26 mouse cellular contexts compared by ENCODE assay signal in genomic region chr3:127371774-127372173, GRCm38 (mm10).
DNase-seq lines count a peak whose midpoint lies in the region; ATAC-seq and TF ChIP-seq lines count a peak whose summit lies in the region.
"Had no signal": no experiment of that assay in that cellular context is flagged by ENCODE, and none has a peak within 500 bp of the region (broad histone marks: within the 10 kb centered on the region; RNA-seq: fewer than 3 reads in every experiment).

No protein-coding gene starts in this region.

- H3K4me3 ChIP-seq in heart, adult 2 months = no peak overlapping the region
- H3K4me3 ChIP-seq in heart, embryonic 12.5 days = no peak overlapping the region
- no peak overlapping the region for H3K4me3 ChIP-seq in left cerebral cortex, adult 2 months
- no peak overlapping the region for H3K4me3 ChIP-seq in MEL (ENCODE audit: control insufficient read depth in 1 of 2, insufficient read depth in 1 of 2, low read depth in 2 of 2, low read length in 2 of 2)
- H3K4me3 ChIP-seq in stomach, postnatal 0 days (ENCODE audit: low read depth, low read length) = no peak overlapping the region
- H3K4me3 ChIP-seq in cerebellum, adult 2 months (replicated peaks; ENCODE audit: insufficient read depth, low read depth, low read length) = no peak overlapping the region
- H3K4me3 ChIP-seq: embryonic facial prominence, embryonic 10.5 days; embryonic facial prominence, embryonic 13.5 days; erythroblast, embryonic 14.5 days; forebrain, embryonic 12.5 days; forebrain, embryonic 15.5 days; heart, embryonic 13.5 days; hindbrain, embryonic 13.5 days had no signal

- DNase-seq in heart, adult 2 months = no peak
- no peak for DNase-seq in left cerebral cortex, adult 2 months (ENCODE audit: extremely low spot score in 1 of 2, low spot score in 2 of 2)
- no peak for DNase-seq in left cerebral cortex, adult 11 months (ENCODE audit: low spot score)
- peak; percentile 13 for DNase-seq in MEL (ENCODE audit: low read depth, low spot score)
- no peak for DNase-seq in stomach, postnatal 0 days (ENCODE audit: low spot score)
- no peak for DNase-seq in cerebellum, adult 2 months
- DNase-seq: adrenal gland, postnatal 10 days; adrenal gland, postnatal 36 days; B cell, adult 2 months; cerebellum, adult 11 months; cerebellum, adult 8-10 months; cerebellum, postnatal 10 days; cerebellum, postnatal 36 days; embryo, embryonic 11 days; gastrocnemius, postnatal 14 days had no signal

- H3K79me2 ChIP-seq in heart, adult 2 months (replicated peaks; ENCODE audit: control insufficient read depth, insufficient read depth, low read length) = no peaks in the 10 kb centered on the region
- no peaks in the 10 kb centered on the region for H3K79me2 ChIP-seq in MEL (ENCODE audit: control insufficient read depth, insufficient read depth, low read length, poor library complexity)

- no peak overlapping the region for H3K9ac ChIP-seq in heart, adult 2 months (ENCODE audit: low read depth, low read length)
- H3K9ac ChIP-seq in heart, embryonic 12.5 days = no peak overlapping the region
- H3K9ac ChIP-seq in MEL (ENCODE audit: control insufficient read depth, low read depth, low read length, poor library complexity, severe bottlenecking) = no peak overlapping the region
- no peak overlapping the region for H3K9ac ChIP-seq in stomach, postnatal 0 days (ENCODE audit: low read length)
- H3K9ac ChIP-seq: embryonic facial prominence, embryonic 13.5 days; forebrain, embryonic 12.5 days; forebrain, embryonic 15.5 days; heart, embryonic 13.5 days; hindbrain, embryonic 13.5 days had no signal

- no peak for ATAC-seq in heart, embryonic 12.5 days (ENCODE audit: insufficient number of reproducible peaks, low FRiP score)
- no peak for ATAC-seq in stomach, postnatal 0 days (ENCODE audit: low FRiP score, low TSS enrichment)
- ATAC-seq: forebrain, embryonic 15.5 days; hindbrain, embryonic 16.5 days; inflammation-experienced regulatory T-cells, adult 6 months; intestine, embryonic 16.5 days had no signal

- peak; percentile 17; the same call in 1 of the 2 replicates for TF ChIP-seq CTCF in heart, adult 2 months (IDR thresholded peaks at IDR 0.05)
- peak; percentile 23 for TF ChIP-seq CTCF in left cerebral cortex, adult 2 months (IDR thresholded peaks at IDR 0.05)
- peak in 2 of 3 experiments; percentile 13 to 31; a peak in 3 of 6 replicates for TF ChIP-seq CTCF in MEL (IDR thresholded peaks at IDR 0.05 in 2 of 3, conservative IDR thresholded peaks at IDR 0.05 in 1 of 3; ENCODE audit: control insufficient read depth in 1 of 3, insufficient read depth in 1 of 3, low read depth in 2 of 3, low read length in 3 of 3, poor library complexity in 1 of 3, severe bottlenecking in 1 of 3)
- TF ChIP-seq CTCF in stomach, postnatal 0 days (IDR thresholded peaks at IDR 0.05; ENCODE audit: low read depth) = peak; percentile 9; the same call in 1 of the 2 replicates
- no peak for TF ChIP-seq CTCF in cerebellum, adult 2 months (IDR thresholded peaks at IDR 0.05; ENCODE audit: borderline replicate concordance, insufficient read depth, low read depth, low read length)

- intact Hi-C loops in heart, adult 2 months (cut with DNase I) = no loop called here
- intact Hi-C loops in left cerebral cortex, adult 2 months (cut with DNase I) = no loop called here

- WGBS in heart, adult 2 months = 92% methylated on average over 1 of the region's 1 CpGs
- 77% methylated on average over 1 of the region's 1 CpGs for WGBS in heart, embryonic 12.5 days
- 82% methylated on average over 1 of the region's 1 CpGs for WGBS in stomach, postnatal 0 days
- 98% methylated on average over 1 of the region's 1 CpGs for WGBS in cerebellum, adult 2 months

- no peak for TF ChIP-seq POLR2A in heart, adult 2 months (IDR thresholded peaks at IDR 0.05; ENCODE audit: insufficient read depth, low read depth, low read length)
- no peak for TF ChIP-seq POLR2A in MEL (IDR thresholded peaks at IDR 0.05; ENCODE audit: control insufficient read depth in 1 of 2, insufficient read depth in 1 of 2, low read depth in 1 of 2, low read length in 2 of 2, poor library complexity in 1 of 2)
- no peak for TF ChIP-seq POLR2A in cerebellum, adult 2 months (IDR thresholded peaks at IDR 0.05; ENCODE audit: borderline replicate concordance, insufficient read depth, low read length)

- no peak for TF ChIP-seq RAD21 in MEL (IDR thresholded peaks at IDR 0.05; ENCODE audit: low read depth, low read length)

- no peaks in the 10 kb centered on the region; the same call in none of the 2 replicates for H3K36me3 ChIP-seq in heart, adult 2 months (ENCODE audit: control insufficient read depth, insufficient read depth, low read length)
- H3K36me3 ChIP-seq in heart, embryonic 12.5 days = no peaks in the 10 kb centered on the region
- H3K36me3 ChIP-seq in MEL (ENCODE audit: control insufficient read depth in 1 of 2, insufficient read depth in 2 of 2, low read length in 2 of 2) = no peaks in the 10 kb centered on the region
- H3K36me3 ChIP-seq in stomach, postnatal 0 days (ENCODE audit: control insufficient read depth, insufficient read depth, low read length) = no peaks in the 10 kb centered on the region
- H3K36me3 ChIP-seq: embryonic facial prominence, embryonic 10.5 days; embryonic facial prominence, embryonic 13.5 days; forebrain, embryonic 12.5 days; forebrain, embryonic 15.5 days; heart, embryonic 13.5 days; hindbrain, embryonic 13.5 days had no signal

- H3K4me1 ChIP-seq in heart, adult 2 months (ENCODE audit: control insufficient read depth, insufficient read depth, low read length) = no peaks in the 10 kb centered on the region
- H3K4me1 ChIP-seq in heart, embryonic 12.5 days (replicated peaks) = no peaks in the 10 kb centered on the region
- H3K4me1 ChIP-seq in MEL (ENCODE audit: control insufficient read depth in 1 of 2, insufficient read depth in 2 of 2, low read length in 2 of 2) = no peaks in the 10 kb centered on the region
- H3K4me1 ChIP-seq in stomach, postnatal 0 days (replicated peaks; ENCODE audit: control insufficient read depth, insufficient read depth) = no peaks in the 10 kb centered on the region
- 0 out of 2 replicates have a peak, but pooled peaks cover 2% of the 10 kb centered on the region for H3K4me1 ChIP-seq in cerebellum, adult 2 months (ENCODE audit: control insufficient read depth, insufficient read depth, low read length)

- no peak overlapping the region for H3K27ac ChIP-seq in heart, adult 2 months
- H3K27ac ChIP-seq in heart, embryonic 12.5 days (ENCODE audit: poor library complexity, severe bottlenecking) = no peak overlapping the region
- no peak overlapping the region for H3K27ac ChIP-seq in left cerebral cortex, adult 2 months
- H3K27ac ChIP-seq in MEL (ENCODE audit: control insufficient read depth, low read depth, low read length) = no peak overlapping the region
- H3K27ac ChIP-seq in stomach, postnatal 0 days (replicated peaks) = no peak overlapping the region
- no peak overlapping the region for H3K27ac ChIP-seq in cerebellum, adult 2 months (ENCODE audit: insufficient read depth, low read length)
- H3K27ac ChIP-seq: embryonic facial prominence, embryonic 10.5 days; embryonic facial prominence, embryonic 13.5 days; forebrain, embryonic 12.5 days; forebrain, embryonic 15.5 days; heart, embryonic 13.5 days; hindbrain, embryonic 13.5 days had no signal

- H3K27me3 ChIP-seq in heart, adult 2 months (ENCODE audit: control insufficient read depth, insufficient read depth, low read length) = no peaks in the 10 kb centered on the region
- no peaks in the 10 kb centered on the region for H3K27me3 ChIP-seq in heart, embryonic 12.5 days (replicated peaks)
- no peaks in the 10 kb centered on the region for H3K27me3 ChIP-seq in MEL (ENCODE audit: control insufficient read depth in 1 of 2, insufficient read depth in 2 of 2, low read length in 2 of 2)
- no peaks in the 10 kb centered on the region for H3K27me3 ChIP-seq in stomach, postnatal 0 days (ENCODE audit: control insufficient read depth, insufficient read depth, low read length)
- no peaks in the 10 kb centered on the region for H3K27me3 ChIP-seq in cerebellum, adult 2 months (ENCODE audit: control insufficient read depth, insufficient read depth, low read length)
- H3K27me3 ChIP-seq: embryonic facial prominence, embryonic 13.5 days; forebrain, embryonic 15.5 days; heart, embryonic 13.5 days; hindbrain, embryonic 13.5 days had no signal

- no peak for TF ChIP-seq EP300 in heart, adult 2 months (IDR thresholded peaks at IDR 0.05; ENCODE audit: insufficient read depth, low read depth, low read length)
- no peak for TF ChIP-seq EP300 in MEL (IDR thresholded peaks at IDR 0.05; ENCODE audit: low read depth in 1 of 2, low read length in 2 of 2)
- no peak for TF ChIP-seq EP300 in stomach, postnatal 0 days (optimal IDR thresholded peaks at IDR 0.05)

- H3K9me3 ChIP-seq in heart, embryonic 12.5 days (replicated peaks) = no peaks in the 10 kb centered on the region
- no peaks in the 10 kb centered on the region for H3K9me3 ChIP-seq in MEL (replicated peaks; ENCODE audit: insufficient read depth, low read length)
- no peaks in the 10 kb centered on the region for H3K9me3 ChIP-seq in stomach, postnatal 0 days (ENCODE audit: control insufficient read depth, low read length)
- H3K9me3 ChIP-seq: embryonic facial prominence, embryonic 13.5 days; forebrain, embryonic 12.5 days; forebrain, embryonic 15.5 days; heart, embryonic 13.5 days; hindbrain, embryonic 13.5 days had no signal

- no peak overlapping the region for H3K4me2 ChIP-seq in heart, embryonic 12.5 days
- H3K4me2 ChIP-seq in stomach, postnatal 0 days (replicated peaks; ENCODE audit: low read depth) = no peak overlapping the region
- H3K4me2 ChIP-seq: embryonic facial prominence, embryonic 13.5 days; forebrain, embryonic 12.5 days; forebrain, embryonic 15.5 days; heart, embryonic 13.5 days; hindbrain, embryonic 13.5 days had no signal

TF ChIP-seq in MEL, 35 proteins besides CTCF, POLR2A, EP300 and RAD21:
- TF ChIP-seq RCOR1 (IDR thresholded peaks at IDR 0.05; ENCODE audit: low read depth, low read length) (no peak), KAT2A (conservative IDR thresholded peaks at IDR 0.05; ENCODE audit: low read depth, low read length) (no peak), NRF1 (IDR thresholded peaks at IDR 0.05; ENCODE audit: insufficient read depth, low read depth, low read length, poor library complexity, severe bottlenecking) (no peak), POLR2AphosphoS5 (IDR thresholded peaks at IDR 0.05; ENCODE audit: borderline replicate concordance, low read depth, low read length) (no peak), ZNF384 (IDR thresholded peaks at IDR 0.05; ENCODE audit: low read depth, low read length) (peak; percentile 85), GATA1 (IDR thresholded peaks at IDR 0.05; ENCODE audit: low read depth, low read length) (no peak), USF2 (IDR thresholded peaks at IDR 0.05; ENCODE audit: borderline replicate concordance in 1 of 2, insufficient read depth in 1 of 2, low read depth in 1 of 2, low read length in 2 of 2) (no peak), MEF2A (IDR thresholded peaks at IDR 0.05; ENCODE audit: extremely low read depth, insufficient replicate concordance, low read depth, low read length, poor library complexity, severe bottlenecking) (no peak)
